Mouse (Mus musculus) cerebellum, adult 2 months (tissue): ENCODE measurements around the gene Rnf220. TPM values are rescaled to one million over a fixed set of nuclear protein-coding genes. Genes with fewer than 3 reads are reported as not detected.

Source experiments
- DNase-seq, 2 experiments: peaks; one replicate each; pipeline ENCODE4 v3.0.0; 2021
- H3K27ac ChIP-seq: fragments of 200-500 bp; 2 replicates; pipeline ENCODE4 v1.5.1; 2012; ENCODE audit warnings: low read length, control low read depth, inconsistent platforms; ENCODE audit not compliant: insufficient read depth
- H3K27me3 ChIP-seq: fragments of 200-500 bp; 2 replicates; pipeline ENCODE4 v1.6.1; 2012; ENCODE audit warnings: inconsistent platforms, mild to moderate bottlenecking, low read length, moderate library complexity; ENCODE audit not compliant: control insufficient read depth, insufficient read depth
- H3K4me1 ChIP-seq: fragments of 200-500 bp; 2 replicates; pipeline ENCODE4 v1.6.1; 2011; ENCODE audit warnings: low read length; ENCODE audit not compliant: control insufficient read depth, insufficient read depth
- H3K4me3 ChIP-seq: fragments of 200-500 bp; replicated peaks from 2 replicates; pipeline ENCODE3; 2011; ENCODE audit warnings: mild to moderate bottlenecking, low read depth, low read length, control low read depth; ENCODE audit not compliant: insufficient read depth
- CTCF ChIP-seq: fragments of 200-500 bp; IDR thresholded peaks from 2 replicates; pipeline ENCODE4 v1.5.1; 2011; ENCODE audit warnings: low read depth, mild to moderate bottlenecking, control low read depth, low read length, moderate library complexity, borderline replicate concordance; ENCODE audit not compliant: insufficient read depth
- POLR2A ChIP-seq: fragments of 200-500 bp; IDR thresholded peaks from 2 replicates; pipeline ENCODE4 v1.6.1; 2011; ENCODE audit warnings: low read length, control low read depth, borderline replicate concordance; ENCODE audit not compliant: insufficient read depth
- WGBS: fragments of 180-500 bp; shearing (Covaris S2); methylation state at CpG from one replicate; pipeline ENCODE4 v1.1.7; 2018; 5-methylcytosine and 5-hydroxymethylcytosine counted together
- polyA plus RNA-seq: library from polyadenylated mRNA; depleted of rRNA; stranded (reverse); fragments of >200 nt; gene quantifications from 2 replicates; pipeline ENCODE4 v1.2.3, GENCODE M21; 2012

The Rnf220 gene
- polyA plus RNA-seq, 1 experiment, result 183 TPM

DNA sequence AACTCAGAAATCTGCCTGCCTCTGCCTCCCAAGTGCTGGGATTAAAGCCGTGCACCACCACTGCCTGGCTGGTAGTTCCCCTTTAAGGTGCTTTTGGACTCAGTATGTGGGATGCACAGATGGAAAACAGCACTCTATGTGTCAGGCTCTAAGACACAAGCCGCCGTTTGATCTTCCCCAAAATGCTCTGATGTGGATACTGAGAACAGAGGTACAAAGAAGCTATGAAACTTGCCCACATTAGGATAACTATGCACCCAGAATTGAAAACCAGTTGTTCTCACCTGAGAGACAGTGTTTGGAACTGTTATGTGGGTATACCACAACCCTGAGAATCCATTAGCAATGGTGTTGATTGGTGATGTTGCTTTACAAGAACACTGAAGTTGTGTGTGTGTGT lies 48.9 kb downstream of the Rnf220 start:
- TF ChIP-seq POLR2A (no peak), CTCF (no peak)
- 93% methylated on average over 3 of the region's 3 CpGs for WGBS
- Histone ChIP-seq H3K4me1 (no peaks in the 10 kb centered on the region), H3K27me3 (no peaks in the 10 kb centered on the region), H3K27ac (no peak overlapping the region), H3K4me3 (no peak overlapping the region)
- no peak for DNase-seq

DNA sequence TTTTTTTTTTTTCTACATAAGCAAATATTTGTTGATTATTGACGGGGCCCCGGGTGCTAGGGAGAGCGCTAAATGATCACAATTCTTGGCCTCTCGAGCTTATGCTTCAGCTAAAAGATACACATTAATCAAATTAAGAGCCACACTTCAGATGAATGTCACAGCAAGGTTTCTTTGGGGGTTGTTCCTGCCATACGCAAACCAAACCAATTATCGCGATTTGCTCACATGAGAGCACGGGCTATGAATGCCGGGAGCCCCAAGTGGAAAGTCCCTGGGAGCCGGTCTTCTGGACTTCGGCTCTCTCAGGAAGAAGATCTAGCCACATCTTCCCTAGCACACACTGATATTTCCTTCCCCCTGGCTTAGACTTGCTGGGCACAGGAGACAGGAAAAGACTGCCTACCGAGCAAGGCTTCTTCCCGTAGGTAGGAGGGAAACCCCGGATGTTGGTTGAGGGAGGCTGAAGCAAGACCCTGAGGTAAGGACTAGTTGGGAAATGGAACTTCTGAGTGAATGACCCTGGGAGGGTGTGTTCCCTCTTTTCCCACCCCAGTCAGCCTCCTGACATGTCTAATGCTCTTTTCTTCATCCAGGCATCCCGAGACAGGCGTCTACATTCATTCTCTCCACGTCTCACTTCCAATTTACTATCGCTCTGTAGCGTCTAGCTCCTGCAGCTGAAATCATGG lies 51.2 kb downstream of the Rnf220 start:
- no peak for DNase-seq

DNA sequence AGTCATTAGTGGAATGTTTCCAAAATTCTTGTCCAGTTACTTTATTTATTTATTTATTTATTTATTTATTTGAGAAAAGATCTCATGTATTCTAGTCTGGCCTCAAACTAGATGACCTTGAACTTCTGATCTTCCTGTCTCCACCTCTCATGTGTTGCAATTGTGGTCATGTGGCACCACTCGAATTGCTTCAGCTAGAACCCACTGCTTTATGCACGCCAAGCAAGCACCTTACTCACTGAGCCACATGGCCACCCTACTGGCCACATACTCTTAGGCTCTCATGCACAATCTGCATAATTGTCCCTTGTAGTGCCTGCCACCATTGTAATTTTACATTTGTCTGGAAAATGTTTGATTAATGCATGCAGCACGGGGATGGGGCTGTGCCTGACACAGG lies 57.9 kb downstream of the Rnf220 start:
- Histone ChIP-seq H3K27me3 (no peaks in the 10 kb centered on the region), H3K27ac (no peak overlapping the region), H3K4me3 (no peak overlapping the region), H3K4me1 (no peaks in the 10 kb centered on the region)
- WGBS, result 85% methylated on average over 3 of the region's 3 CpGs
- no peak for TF ChIP-seq CTCF
- no peak for TF ChIP-seq POLR2A
- no peak for DNase-seq

More for the DNA sequence above, 51.2 kb downstream of the Rnf220 start:
- H3K27me3 ChIP-seq, result no peaks in the 10 kb centered on the region
- no peaks in the 10 kb centered on the region for H3K4me1 ChIP-seq
- WGBS, result 82% methylated on average over 19 of the region's 19 CpGs
- H3K4me3 ChIP-seq, result no peak overlapping the region
- no peak overlapping the region for H3K27ac ChIP-seq
- TF ChIP-seq POLR2A (no peak), CTCF (no peak)

DNA sequence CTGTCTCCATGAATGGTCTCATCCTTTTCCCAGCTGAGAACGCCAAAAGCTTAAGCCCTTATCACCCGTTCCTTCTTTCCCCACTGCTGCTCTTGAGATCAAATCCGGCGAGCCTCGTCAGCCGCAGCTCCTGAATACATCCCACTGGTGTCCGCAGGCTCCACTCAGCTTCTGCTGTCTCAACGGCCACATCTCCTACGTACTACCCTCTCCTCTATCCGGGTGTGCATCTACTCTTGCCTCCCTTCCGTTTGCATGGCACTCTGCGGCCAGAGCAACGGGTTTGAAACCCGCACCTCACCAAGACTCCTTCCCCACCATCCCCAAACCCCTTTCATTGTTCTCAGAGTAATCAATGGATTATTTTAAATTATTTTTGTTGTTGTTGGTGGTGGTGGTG lies 58.8 kb downstream of the Rnf220 start:
- 81% methylated on average over 14 of the region's 14 CpGs for WGBS
- H3K27ac ChIP-seq, result no peak overlapping the region
- no peak overlapping the region for H3K4me3 ChIP-seq
- H3K27me3 ChIP-seq, result no peaks in the 10 kb centered on the region
- DNase-seq, result no peak
- TF ChIP-seq POLR2A (no peak), CTCF (no peak)
- H3K4me1 ChIP-seq, result no peaks in the 10 kb centered on the region

DNA sequence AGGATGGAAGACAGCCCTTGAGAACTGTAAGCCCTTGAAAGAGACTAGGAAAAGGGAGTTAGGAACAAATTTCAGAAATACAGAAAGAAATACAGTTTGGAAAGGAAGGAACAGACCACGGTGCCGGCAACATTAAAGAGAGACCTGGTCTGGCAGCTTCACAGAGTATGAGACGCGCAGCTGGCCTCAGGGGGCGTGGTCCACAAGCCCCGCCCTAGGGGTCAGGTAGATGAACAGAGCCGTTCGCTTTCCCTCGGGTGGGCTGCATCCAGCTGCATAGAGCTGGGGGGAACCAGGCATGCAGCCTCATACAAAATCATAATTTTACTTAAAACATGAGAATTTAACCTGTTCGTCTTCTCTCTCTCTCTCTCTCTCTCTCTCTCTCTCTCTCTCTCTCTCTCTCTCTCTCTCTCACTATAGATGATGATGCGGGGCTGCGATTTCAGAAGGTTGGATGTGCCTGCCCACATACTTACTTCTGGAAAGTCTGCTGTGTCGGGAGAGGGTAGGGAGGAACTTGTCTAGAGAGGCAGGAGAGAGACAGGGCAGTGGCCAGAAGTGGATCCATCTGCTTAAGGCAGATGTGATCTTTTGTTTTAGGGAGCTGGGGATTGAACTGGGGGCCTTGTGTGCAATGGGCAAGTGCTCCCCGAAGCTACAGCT lies 59.7 kb downstream of the Rnf220 start:
- no peak for TF ChIP-seq CTCF
- no peak for TF ChIP-seq POLR2A
- 43% methylated on average over 14 of the region's 14 CpGs for WGBS
- no peak for DNase-seq
- Histone ChIP-seq H3K27me3 (no peaks in the 10 kb centered on the region), H3K4me3 (no peak overlapping the region), H3K4me1 (no peaks in the 10 kb centered on the region), H3K27ac (no peak overlapping the region)

DNA sequence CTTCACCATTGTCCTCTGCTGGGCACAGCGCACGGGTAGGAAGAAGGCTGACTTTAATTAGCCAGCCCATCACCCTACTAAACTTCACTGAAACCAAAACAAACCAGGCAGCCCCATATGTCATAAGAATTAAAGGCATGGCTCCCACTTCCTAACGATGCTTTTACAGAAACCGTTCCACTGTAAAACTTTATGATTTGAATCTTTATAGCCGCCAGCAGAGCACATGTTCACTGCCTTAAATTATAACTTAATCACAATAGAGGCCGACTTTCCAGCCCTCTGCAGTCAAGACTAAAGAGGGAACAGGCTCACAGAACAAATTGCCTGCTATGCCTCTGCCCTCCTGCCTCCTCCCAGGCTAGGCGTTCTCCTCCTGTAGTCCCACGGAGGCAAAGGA lies 62.5 kb downstream of the Rnf220 start:
- no peaks in the 10 kb centered on the region for H3K4me1 ChIP-seq
- DNase-seq, result no peak
- no peak overlapping the region for H3K27ac ChIP-seq
- WGBS, result 60% methylated on average over 8 of the region's 8 CpGs
- TF ChIP-seq CTCF (no peak), POLR2A (no peak)
- H3K27me3 ChIP-seq, result no peaks in the 10 kb centered on the region; the same call in 1 of the 2 replicates
- no peak overlapping the region for H3K4me3 ChIP-seq

DNA sequence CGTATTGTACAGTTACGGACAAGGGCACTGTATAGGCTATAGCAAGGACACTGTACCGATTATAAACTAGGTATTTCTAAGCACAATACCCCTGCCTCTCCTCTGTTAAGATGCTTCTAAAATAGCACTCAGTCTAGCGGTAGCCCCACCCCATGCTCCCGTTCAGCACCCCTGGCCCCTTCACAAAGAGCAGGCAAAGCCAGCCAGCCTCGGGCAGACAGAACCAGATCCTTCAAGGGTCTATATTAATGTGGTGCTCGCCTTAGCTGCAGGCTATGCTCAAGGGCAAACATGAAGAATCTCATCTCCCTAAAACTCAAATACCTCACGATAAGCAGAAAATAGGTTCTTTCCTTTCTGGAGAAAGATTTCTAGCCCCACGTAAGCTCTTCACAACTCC lies 67.2 kb downstream of the Rnf220 start:
- TF ChIP-seq POLR2A, result no peak
- no peaks in the 10 kb centered on the region; the same call in 1 of the 2 replicates for H3K27me3 ChIP-seq

DNA sequence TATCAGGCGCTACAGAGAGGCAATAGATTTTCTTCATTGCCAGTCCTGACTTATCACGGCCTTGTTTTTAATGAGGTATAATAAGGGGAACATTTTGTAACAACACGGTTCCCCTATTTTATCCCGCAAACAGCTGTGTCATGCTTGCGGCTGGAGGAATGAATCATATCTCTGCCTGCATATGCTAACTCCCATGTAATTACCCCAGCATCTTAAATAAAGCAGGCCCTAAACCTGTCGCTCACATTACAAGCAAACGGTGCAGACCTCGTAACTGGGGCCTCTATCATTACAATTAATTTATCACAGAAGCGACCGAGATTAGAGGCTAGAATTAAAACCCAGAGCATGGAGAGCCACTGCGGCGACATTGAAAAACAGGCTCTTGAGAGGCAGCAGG lies 69.3 kb downstream of the Rnf220 start:
- no peak for DNase-seq
- Histone ChIP-seq H3K4me3 (no peak overlapping the region), H3K27ac (no peak overlapping the region), H3K27me3 (no peaks in the 10 kb centered on the region; the same call in 1 of the 2 replicates), H3K4me1 (no peaks in the 10 kb centered on the region)
- no peak for TF ChIP-seq CTCF
- no peak for TF ChIP-seq POLR2A
- 82% methylated on average over 12 of the region's 12 CpGs for WGBS

More for the DNA sequence above, 67.2 kb downstream of the Rnf220 start:
- Histone ChIP-seq H3K4me3 (no peak overlapping the region), H3K4me1 (no peaks in the 10 kb centered on the region), H3K27ac (no peak overlapping the region)
- no peak for DNase-seq
- WGBS, result 81% methylated on average over 9 of the region's 9 CpGs
